ENCODE assay signal across 8 mouse cellular contexts in genomic region chr4:48048456-48049315, GRCm38 (mm10). TPM values are rescaled to one million over a fixed set of nuclear protein-coding genes. Genes with fewer than 3 reads are reported as not detected.
DNase-seq lines count a peak whose midpoint lies in the region; ATAC-seq and TF ChIP-seq lines count a peak whose summit lies in the region.

No protein-coding gene starts in this region.

- peak overlapping the region; percentile 71 for H3K4me3 ChIP-seq in left cerebral cortex, adult 2 months
- H3K4me3 ChIP-seq in hindbrain, embryonic 14.5 days (replicated peaks; ENCODE audit: low read length), result peak overlapping the region; percentile 68
- H3K4me3 ChIP-seq in neural tube, embryonic 11.5 days (ENCODE audit: low read depth, low read length), result peak overlapping the region; percentile 44; the same call in 1 of the 2 replicates

- no peaks in the 10 kb centered on the region for H3K36me3 ChIP-seq in hindbrain, embryonic 14.5 days (replicated peaks; ENCODE audit: control insufficient read depth, insufficient read depth)
- no peaks in the 10 kb centered on the region; the same call in 1 of the 2 replicates for H3K36me3 ChIP-seq in neural tube, embryonic 11.5 days (ENCODE audit: control insufficient read depth, insufficient read depth, low read length)

- H3K9me3 ChIP-seq in hindbrain, embryonic 14.5 days (ENCODE audit: control insufficient read depth, low read length), result no peaks in the 10 kb centered on the region
- no peaks in the 10 kb centered on the region for H3K9me3 ChIP-seq in neural tube, embryonic 11.5 days (ENCODE audit: control insufficient read depth, low read length)

- ATAC-seq in hindbrain, embryonic 14.5 days (ENCODE audit: low FRiP score), result no peak
- no peak; the same call in 1 of the 2 replicates for ATAC-seq in neural tube, embryonic 11.5 days (ENCODE audit: insufficient read depth, low FRiP score, low TSS enrichment)
- no peak for ATAC-seq in frontal cortex, adult (ENCODE audit: low TSS enrichment)

- DNase-seq in left cerebral cortex, adult 2 months (ENCODE audit: extremely low spot score in 1 of 2, low spot score in 2 of 2), result no peak
- DNase-seq in left cerebral cortex, postnatal 25 days (ENCODE audit: low spot score in 2 of 2), result no peak
- DNase-seq in cerebellum, postnatal 36 days, result peak; percentile 53 to 60
- DNase-seq in hindbrain, embryonic 14.5 days (ENCODE audit: low spot score), result no peak
- peak; percentile 47 for DNase-seq in neural tube, embryonic 11.5 days (ENCODE audit: low spot score)
- DNase-seq in c-Kit-positive CD71-positive TER-119-positive erythroid progenitor cells, embryonic 14.5 days (ENCODE audit: low spot score), result no peak
- DNase-seq in left cerebral cortex, adult 11 months (ENCODE audit: low spot score), result no peak

- peaks cover 43% of the 10 kb centered on the region for H3K4me1 ChIP-seq in hindbrain, embryonic 14.5 days (replicated peaks; ENCODE audit: control insufficient read depth, insufficient read depth, low read length)
- peaks cover 27% of the 10 kb centered on the region for H3K4me1 ChIP-seq in neural tube, embryonic 11.5 days (ENCODE audit: control insufficient read depth, insufficient read depth, low read length)

- TF ChIP-seq CTCF in left cerebral cortex, adult 2 months (IDR thresholded peaks at IDR 0.05), result no peak

- H3K27me3 ChIP-seq in hindbrain, embryonic 14.5 days (ENCODE audit: control insufficient read depth, insufficient read depth, low read length), result peaks cover 66% of the 10 kb centered on the region
- H3K27me3 ChIP-seq in neural tube, embryonic 11.5 days (ENCODE audit: control insufficient read depth, insufficient read depth, low read length), result peaks cover 58% of the 10 kb centered on the region

- 1% methylated on average over 35 of the region's 35 CpGs for WGBS in hindbrain, embryonic 14.5 days
- under 1% methylated on average over 35 of the region's 35 CpGs for WGBS in neural tube, embryonic 11.5 days

- peak overlapping the region; percentile 70 for H3K4me2 ChIP-seq in hindbrain, embryonic 14.5 days (replicated peaks)
- peak overlapping the region; percentile 30 for H3K4me2 ChIP-seq in neural tube, embryonic 11.5 days (ENCODE audit: low read depth)

- H3K9ac ChIP-seq in hindbrain, embryonic 14.5 days, result 0 out of 2 replicates have a peak overlapping the region, but pooled peaks have one; percentile 46
- no peak overlapping the region for H3K9ac ChIP-seq in neural tube, embryonic 11.5 days (ENCODE audit: low read length)

- H3K27ac ChIP-seq in left cerebral cortex, adult 2 months, result peak overlapping the region; percentile 55
- H3K27ac ChIP-seq in hindbrain, embryonic 14.5 days, result no peak overlapping the region
- H3K27ac ChIP-seq in neural tube, embryonic 11.5 days (ENCODE audit: low read depth, low read length), result no peak overlapping the region

- intact Hi-C loops in left cerebral cortex, adult 2 months (cut with DNase I), result loop anchor here (2.0 to 10.0 kb wide), 3 partner anchors 76 to 544 kb away; partner anchors contain the start of gene Stx17
- intact Hi-C loops in left cerebral cortex, postnatal 25 days (cut with DNase I), result loop anchor here (5.0 to 10.0 kb wide), 3 partner anchors 74 to 546 kb away; partner anchors contain the start of genes Erp44, Invs and Stx17

RNA-seq across cellular contexts. Expression of gene Nr4a3, which starts 3.7 kb away (rescaled TPM):
- 10 to 100 TPM; 23.9 to 53.9 TPM for total RNA-seq in left cerebral cortex, adult 2 months (2021)
- total RNA-seq in left cerebral cortex, postnatal 25 days (2021), result 10 to 100 TPM; 22.0 to 26.3 TPM
- polyA plus RNA-seq in hindbrain, embryonic 14.5 days (2014; fragmentation: Nextera tagmentation; extraction: Ambion mirVana), result 1.6 and 2.3 TPM in 2 replicates
- polyA plus RNA-seq in neural tube, embryonic 11.5 days (2014; fragmentation: Nextera tagmentation; extraction: Ambion mirVana), result 0.37 and 0.54 TPM in 2 replicates

Comparison
In these comparisons a context has a peak if more than half of its experiments do, and no peak if none do; other contexts are left out.
1. DNase-seq: peak in cerebellum, postnatal 36 days (2 of 2) and neural tube, embryonic 11.5 days (single experiment); none in left cerebral cortex, adult 2 months (0 of 2), left cerebral cortex, postnatal 25 days (0 of 2), hindbrain, embryonic 14.5 days (single experiment), c-Kit-positive CD71-positive TER-119-positive erythroid progenitor cells, embryonic 14.5 days (single experiment) and left cerebral cortex, adult 11 months (single experiment).
2. Peak in every context shown above with its lines, with median percentiles within 50 percentile points of each other: H3K4me3 ChIP-seq.